Mouse (Mus musculus) adrenal gland, adult 2 months (tissue): Measurements from ENCODE around the gene Tspan17. TPM values are rescaled to one million over a fixed set of nuclear protein-coding genes. Genes with fewer than 3 reads are reported as not detected.

Source experiments
- polyA plus RNA-seq: library from polyadenylated mRNA; depleted of rRNA; stranded (reverse); fragments of >200 nt; gene quantifications from 2 replicates; pipeline ENCODE4 v1.2.3, GENCODE M21; 2012; rRNA removed
- total RNA-seq, 2 experiments: library from RNA; stranded (reverse); gene quantifications; 2 replicates each; pipeline ENCODE4 v1.2.3; 2021

Gene Tspan17
- total and polyA plus RNA-seq, 3 experiments: 31.1 to 42.7 (median 36.0) TPM

Other genes starting within 250 kb of the Tspan17 start
- gene 4833439L19Rik, start 223.9 kb upstream of the Tspan17 start, total RNA-seq: 100 to 1,000 TPM; 185 to 194 TPM
- gene 4833439L19Rik, start 223.9 kb upstream of the Tspan17 start, polyA plus RNA-seq: 156 and 161 TPM in 2 replicates
- gene Arl10, start 214.4 kb upstream of the Tspan17 start, total RNA-seq: 10 to 100 TPM; 35.4 to 61.7 TPM
- gene Arl10, start 214.4 kb upstream of the Tspan17 start, polyA plus RNA-seq: 62.5 and 69.5 TPM in 2 replicates
- 10 to 100 TPM; 57.9 to 59.3 TPM for gene Nop16, start 199.3 kb upstream of the Tspan17 start, total RNA-seq
- 3.2 and 3.3 TPM in 2 replicates for gene Nop16, start 199.3 kb upstream of the Tspan17 start, polyA plus RNA-seq
- 100 to 1,000 TPM; 275 to 281 TPM for gene Higd2a, start 199.2 kb upstream of the Tspan17 start, total RNA-seq
- 169 TPM in 2 replicates for gene Higd2a, start 199.2 kb upstream of the Tspan17 start, polyA plus RNA-seq
- 100 to 1,000 TPM in 1 of 2 experiments, 10 to 100 TPM in 1; 73.6 to 190 TPM for gene Cltb, start 178.0 kb upstream of the Tspan17 start, total RNA-seq
- 60.3 and 70.6 TPM in 2 replicates for gene Cltb, start 178.0 kb upstream of the Tspan17 start, polyA plus RNA-seq
- gene Faf2, start 167.6 kb upstream of the Tspan17 start, total RNA-seq: 10 to 100 TPM; 79.4 to 82.3 TPM
- 15.7 and 21.0 TPM in 2 replicates for gene Faf2, start 167.6 kb upstream of the Tspan17 start, polyA plus RNA-seq
- gene Rnf44, start 95.5 kb upstream of the Tspan17 start, total RNA-seq: 100 to 1,000 TPM; 114 to 119 TPM
- 511 and 555 TPM in 2 replicates for gene Rnf44, start 95.5 kb upstream of the Tspan17 start, polyA plus RNA-seq
- gene Cdhr2, start 87.9 kb upstream of the Tspan17 start, total RNA-seq: under 1 TPM in 1 of 2 experiments, not detected in 1; 0.06 TPM
- not detected in 2 replicates for gene Cdhr2, start 87.9 kb upstream of the Tspan17 start, polyA plus RNA-seq
- 1 to 10 TPM; 2.3 to 4.3 TPM for gene Gprin1, start 39.5 kb upstream of the Tspan17 start, total RNA-seq
- gene Gprin1, start 39.5 kb upstream of the Tspan17 start, polyA plus RNA-seq: 1.9 and 2.6 TPM in 2 replicates
- 1 to 10 TPM; 1.5 to 2.0 TPM for gene Sncb, start 22.8 kb upstream of the Tspan17 start, total RNA-seq
- 2.2 and 5.4 TPM in 2 replicates for gene Sncb, start 22.8 kb upstream of the Tspan17 start, polyA plus RNA-seq
- not detected for gene Eif4e1b, start 5.4 kb upstream of the Tspan17 start, total RNA-seq
- gene Eif4e1b, start 5.4 kb upstream of the Tspan17 start, polyA plus RNA-seq: not detected in 2 replicates
- gene Unc5a, start 160.0 kb downstream of the Tspan17 start, total RNA-seq: 1 to 10 TPM; 7.2 to 9.1 TPM
- 26.5 and 27.9 TPM in 2 replicates for gene Unc5a, start 160.0 kb downstream of the Tspan17 start, polyA plus RNA-seq
- 1 to 10 TPM; 1.2 to 2.5 TPM for gene Hk3, start 232.0 kb downstream of the Tspan17 start, total RNA-seq
- gene Hk3, start 232.0 kb downstream of the Tspan17 start, polyA plus RNA-seq: 1.7 and 1.9 TPM in 2 replicates